In genomic region chr19:44363529-44363928, GRCm38 (mm10) we compare ENCODE assay signal across 8 mouse cellular contexts. TPM values are rescaled to one million over a fixed set of nuclear protein-coding genes. Genes with fewer than 3 reads are reported as not detected.
A peak's percentile ranks its signal among the peaks of the same experiment; 100 is the strongest.
DNase-seq lines count a peak whose midpoint lies in the region; ATAC-seq and TF ChIP-seq lines count a peak whose summit lies in the region.

No protein-coding gene starts in this region.

- H3K4me3 ChIP-seq in forebrain, embryonic 13.5 days: no peak overlapping the region
- H3K4me3 ChIP-seq in forebrain, embryonic 12.5 days (replicated peaks): no peak overlapping the region
- no peak overlapping the region for H3K4me3 ChIP-seq in forebrain, postnatal 0 days (ENCODE audit: low read depth, low read length)
- H3K4me3 ChIP-seq in intestine, embryonic 16.5 days (ENCODE audit: low read length): no peak overlapping the region
- no peak overlapping the region for H3K4me3 ChIP-seq in midbrain, postnatal 0 days (ENCODE audit: low read depth, low read length)

- WGBS in forebrain, embryonic 13.5 days: 19% methylated on average over 13 of the region's 13 CpGs
- WGBS in forebrain, embryonic 12.5 days: 18% methylated on average over 13 of the region's 13 CpGs
- 22% methylated on average over 13 of the region's 13 CpGs for WGBS in forebrain, postnatal 0 days
- 26% methylated on average over 13 of the region's 13 CpGs for WGBS in intestine, embryonic 16.5 days
- WGBS in midbrain, postnatal 0 days: 21% methylated on average over 13 of the region's 13 CpGs

- 0 out of 2 replicates have a peak overlapping the region, but pooled peaks have one; percentile 6 for H3K4me2 ChIP-seq in forebrain, embryonic 13.5 days
- H3K4me2 ChIP-seq in forebrain, embryonic 12.5 days: no peak overlapping the region
- H3K4me2 ChIP-seq in forebrain, postnatal 0 days (ENCODE audit: low read depth): no peak overlapping the region
- H3K4me2 ChIP-seq in intestine, embryonic 16.5 days (ENCODE audit: low read depth, low read length): 0 out of 2 replicates have a peak overlapping the region, but pooled peaks have one; percentile 12
- no peak overlapping the region for H3K4me2 ChIP-seq in midbrain, postnatal 0 days (ENCODE audit: low read depth, low read length, poor library complexity, severe bottlenecking)

- H3K27ac ChIP-seq in forebrain, embryonic 13.5 days: no peak overlapping the region
- H3K27ac ChIP-seq in forebrain, embryonic 12.5 days: no peak overlapping the region
- H3K27ac ChIP-seq in forebrain, postnatal 0 days (ENCODE audit: low read depth, low read length): no peak overlapping the region
- H3K27ac ChIP-seq in intestine, embryonic 16.5 days (ENCODE audit: low read length): no peak overlapping the region
- no peak overlapping the region for H3K27ac ChIP-seq in midbrain, postnatal 0 days (ENCODE audit: low read depth, low read length)

- no peak for ATAC-seq in forebrain, embryonic 13.5 days
- no peak for ATAC-seq in forebrain, embryonic 12.5 days (ENCODE audit: low FRiP score)
- ATAC-seq in forebrain, postnatal 0 days: peak; percentile 51; the same call in 1 of the 2 replicates
- ATAC-seq in intestine, embryonic 16.5 days: peak; percentile 44; the same call in 1 of the 2 replicates
- no peak for ATAC-seq in midbrain, postnatal 0 days (ENCODE audit: low FRiP score)

- intact Hi-C loops in left cerebral cortex, postnatal 14 days (cut with DNase I): loop anchor here (5.0 kb wide), 1 partner anchor 61 kb away; no protein-coding TSS in a partner anchor

- peak; percentile 72 for DNase-seq in brain, embryonic 14.5 days (ENCODE audit: low read depth)
- DNase-seq in forebrain, postnatal 0 days: peak; percentile 76
- peak; percentile 73 to 88 for DNase-seq in left cerebral cortex, postnatal 14 days (ENCODE audit: low spot score in 2 of 2)
- peak; percentile 79 for DNase-seq in midbrain, postnatal 0 days (ENCODE audit: low spot score)
- DNase-seq in spleen, postnatal 4 days (ENCODE audit: low spot score in 2 of 2): peak; percentile 79 to 93

- H3K36me3 ChIP-seq in forebrain, embryonic 13.5 days (ENCODE audit: poor library complexity, severe bottlenecking): no peaks in the 10 kb centered on the region
- no peaks in the 10 kb centered on the region for H3K36me3 ChIP-seq in forebrain, embryonic 12.5 days (replicated peaks)
- H3K36me3 ChIP-seq in forebrain, postnatal 0 days (ENCODE audit: insufficient read depth): no peaks in the 10 kb centered on the region
- H3K36me3 ChIP-seq in intestine, embryonic 16.5 days (ENCODE audit: control insufficient read depth, insufficient read depth, low read length): no peaks in the 10 kb centered on the region
- no peaks in the 10 kb centered on the region for H3K36me3 ChIP-seq in midbrain, postnatal 0 days (ENCODE audit: insufficient read depth, low read length)

- peaks cover 4% of the 10 kb centered on the region; the same call in 1 of the 2 replicates for H3K4me1 ChIP-seq in forebrain, embryonic 13.5 days
- no peaks in the 10 kb centered on the region for H3K4me1 ChIP-seq in forebrain, embryonic 12.5 days
- no peaks in the 10 kb centered on the region for H3K4me1 ChIP-seq in forebrain, postnatal 0 days (ENCODE audit: insufficient read depth)
- H3K4me1 ChIP-seq in intestine, embryonic 16.5 days (ENCODE audit: control insufficient read depth, insufficient read depth, low read length): peaks cover 4% of the 10 kb centered on the region; the same call in 1 of the 2 replicates
- no peaks in the 10 kb centered on the region for H3K4me1 ChIP-seq in midbrain, postnatal 0 days (ENCODE audit: insufficient read depth, low read length)

- no peaks in the 10 kb centered on the region; the same call in 1 of the 2 replicates for H3K9me3 ChIP-seq in forebrain, embryonic 13.5 days (replicated peaks)
- no peaks in the 10 kb centered on the region; the same call in 1 of the 2 replicates for H3K9me3 ChIP-seq in forebrain, embryonic 12.5 days
- no peaks in the 10 kb centered on the region for H3K9me3 ChIP-seq in forebrain, postnatal 0 days (ENCODE audit: low read length)
- H3K9me3 ChIP-seq in intestine, embryonic 16.5 days (ENCODE audit: control insufficient read depth, low read length): no peaks in the 10 kb centered on the region
- H3K9me3 ChIP-seq in midbrain, postnatal 0 days (ENCODE audit: low read length): no peaks in the 10 kb centered on the region

- no peak for TF ChIP-seq POLR2A in brain, embryonic 14.5 days (IDR thresholded peaks at IDR 0.05; ENCODE audit: borderline replicate concordance, extremely low read depth, insufficient read depth, insufficient read length, poor library complexity, severe bottlenecking)

- H3K27me3 ChIP-seq in forebrain, embryonic 13.5 days: no peaks in the 10 kb centered on the region
- no peaks in the 10 kb centered on the region for H3K27me3 ChIP-seq in forebrain, embryonic 12.5 days
- H3K27me3 ChIP-seq in forebrain, postnatal 0 days (ENCODE audit: insufficient read depth, low read length): no peaks in the 10 kb centered on the region
- no peaks in the 10 kb centered on the region for H3K27me3 ChIP-seq in intestine, embryonic 16.5 days (replicated peaks; ENCODE audit: control insufficient read depth, insufficient read depth, low read length)
- no peaks in the 10 kb centered on the region for H3K27me3 ChIP-seq in midbrain, postnatal 0 days (ENCODE audit: insufficient read depth, low read length)

- no peak overlapping the region for H3K9ac ChIP-seq in forebrain, embryonic 13.5 days
- no peak overlapping the region for H3K9ac ChIP-seq in forebrain, embryonic 12.5 days
- no peak overlapping the region for H3K9ac ChIP-seq in forebrain, postnatal 0 days
- no peak overlapping the region for H3K9ac ChIP-seq in intestine, embryonic 16.5 days (ENCODE audit: low read depth, low read length)
- H3K9ac ChIP-seq in midbrain, postnatal 0 days (replicated peaks; ENCODE audit: low read length, poor library complexity, severe bottlenecking): no peak overlapping the region

- TF ChIP-seq CTCF in brain, embryonic 14.5 days (IDR thresholded peaks at IDR 0.05; ENCODE audit: borderline replicate concordance, extremely low read depth, insufficient read depth, insufficient read length): peak; percentile 83
- TF ChIP-seq CTCF in forebrain, postnatal 0 days (IDR thresholded peaks at IDR 0.05; ENCODE audit: low read depth): peak; percentile 93
- TF ChIP-seq CTCF in midbrain, postnatal 0 days (IDR thresholded peaks at IDR 0.05): peak; percentile 85

RNA-seq across cellular contexts. Expression of gene Scd4, which starts 30.6 kb away (rescaled TPM):
- 0.16 and 0.23 TPM in 2 replicates for polyA plus RNA-seq in forebrain, embryonic 13.5 days (2015; fragmentation: Nextera tagmentation; extraction: Ambion mirVana)
- 0.15 and 0.29 TPM in 2 replicates for polyA plus RNA-seq in forebrain, embryonic 12.5 days (2016; fragmentation: Nextera tagmentation; extraction: Ambion mirVana)
- polyA plus RNA-seq in brain, embryonic 14.5 days (2012; rRNA removed): 0.19 and 0.30 TPM in 2 replicates
- 0.23 and 0.43 TPM in 2 replicates for total RNA-seq in forebrain, postnatal 0 days (2014; rRNA removed)
- polyA plus RNA-seq in forebrain, postnatal 0 days (2015; fragmentation: Nextera tagmentation; extraction: Ambion mirVana): 0.11 and 0.25 TPM in 2 replicates
- polyA plus RNA-seq in intestine, embryonic 16.5 days (2015; fragmentation: Nextera tagmentation; extraction: Ambion mirVana): 0.09 and 0.22 TPM in 2 replicates
- 1 to 10 TPM; 1.9 to 2.1 TPM for total RNA-seq in left cerebral cortex, postnatal 14 days (2021)
- total RNA-seq in midbrain, postnatal 0 days (2014; rRNA removed): 0.33 and 0.44 TPM in 2 replicates
- 0.17 TPM in 1 of 2 replicates, not detected in the other for polyA plus RNA-seq in midbrain, postnatal 0 days (2015; fragmentation: Nextera tagmentation; extraction: Ambion mirVana)

RNA-seq across cellular contexts. Expression of gene Scd1, which starts 44.1 kb away (rescaled TPM):
- 3.0 and 4.5 TPM in 2 replicates for polyA plus RNA-seq in forebrain, embryonic 13.5 days (2015; fragmentation: Nextera tagmentation; extraction: Ambion mirVana)
- polyA plus RNA-seq in forebrain, embryonic 12.5 days (2016; fragmentation: Nextera tagmentation; extraction: Ambion mirVana): 10.6 and 10.8 TPM in 2 replicates
- polyA plus RNA-seq in brain, embryonic 14.5 days (2012; rRNA removed): 9.6 and 16.6 TPM in 2 replicates
- total RNA-seq in forebrain, postnatal 0 days (2014; rRNA removed): 30.8 and 41.0 TPM in 2 replicates
- polyA plus RNA-seq in forebrain, postnatal 0 days (2015; fragmentation: Nextera tagmentation; extraction: Ambion mirVana): 5.2 and 8.7 TPM in 2 replicates
- polyA plus RNA-seq in intestine, embryonic 16.5 days (2015; fragmentation: Nextera tagmentation; extraction: Ambion mirVana): 5.5 and 5.7 TPM in 2 replicates
- total RNA-seq in left cerebral cortex, postnatal 14 days (2021): 100 to 1,000 TPM; 130 to 138 TPM
- 38.5 and 42.3 TPM in 2 replicates for total RNA-seq in midbrain, postnatal 0 days (2014; rRNA removed)
- 7.1 and 7.5 TPM in 2 replicates for polyA plus RNA-seq in midbrain, postnatal 0 days (2015; fragmentation: Nextera tagmentation; extraction: Ambion mirVana)

Comparison
In these comparisons a context has a peak if more than half of its experiments do, and no peak if none do; other contexts are left out.
1. ATAC-seq: peak in forebrain, postnatal 0 days (single experiment) and intestine, embryonic 16.5 days (single experiment); none in forebrain, embryonic 13.5 days (single experiment), forebrain, embryonic 12.5 days (single experiment) and midbrain, postnatal 0 days (single experiment).
2. H3K4me2 ChIP-seq: peak in forebrain, embryonic 13.5 days (single experiment) and intestine, embryonic 16.5 days (single experiment); none in forebrain, embryonic 12.5 days (single experiment), forebrain, postnatal 0 days (single experiment) and midbrain, postnatal 0 days (single experiment).
3. Peak in every context shown above with its lines, with median percentiles within 50 percentile points of each other: DNase-seq and CTCF ChIP-seq.